Mouse (Mus musculus) cerebellum, adult 2 months (tissue): Measurements from ENCODE around the gene Nelfa. TPM values are rescaled to one million over a fixed set of nuclear protein-coding genes. Genes with fewer than 3 reads are reported as not detected.
"Not testable (repeated sequence)": the region's sequence is repeated elsewhere in the genome, so short reads cannot be mapped to it uniquely, and the experiment has no call there.

Experiments
- DNase-seq, 2 experiments: peaks; one replicate each; pipeline ENCODE4 v3.0.0; 2021
- H3K27ac ChIP-seq: fragments of 200-500 bp; 2 replicates; pipeline ENCODE4 v1.5.1; 2012; ENCODE audit warnings: low read length, control low read depth, inconsistent platforms; ENCODE audit not compliant: insufficient read depth
- H3K27me3 ChIP-seq: fragments of 200-500 bp; 2 replicates; pipeline ENCODE4 v1.6.1; 2012; ENCODE audit warnings: inconsistent platforms, mild to moderate bottlenecking, low read length, moderate library complexity; ENCODE audit not compliant: control insufficient read depth, insufficient read depth
- H3K4me1 ChIP-seq: fragments of 200-500 bp; 2 replicates; pipeline ENCODE4 v1.6.1; 2011; ENCODE audit warnings: low read length; ENCODE audit not compliant: control insufficient read depth, insufficient read depth
- H3K4me3 ChIP-seq: fragments of 200-500 bp; replicated peaks from 2 replicates; pipeline ENCODE3; 2011; ENCODE audit warnings: mild to moderate bottlenecking, low read depth, low read length, control low read depth; ENCODE audit not compliant: insufficient read depth
- CTCF ChIP-seq: fragments of 200-500 bp; IDR thresholded peaks from 2 replicates; pipeline ENCODE4 v1.5.1; 2011; ENCODE audit warnings: low read depth, mild to moderate bottlenecking, control low read depth, low read length, moderate library complexity, borderline replicate concordance; ENCODE audit not compliant: insufficient read depth
- POLR2A ChIP-seq: fragments of 200-500 bp; IDR thresholded peaks from 2 replicates; pipeline ENCODE4 v1.6.1; 2011; ENCODE audit warnings: low read length, control low read depth, borderline replicate concordance; ENCODE audit not compliant: insufficient read depth
- WGBS: fragments of 180-500 bp; shearing (Covaris S2); methylation state at CpG from one replicate; pipeline ENCODE4 v1.1.7; 2018; 5-methylcytosine and 5-hydroxymethylcytosine counted together
- polyA plus RNA-seq: library from polyadenylated mRNA; depleted of rRNA; stranded (reverse); fragments of >200 nt; gene quantifications from 2 replicates; pipeline ENCODE4 v1.2.3, GENCODE M21; 2012

Nelfa gene
- polyA plus RNA-seq, 1 experiment = 29.2 TPM

GRCm38 (mm10) chr5:33934081-33934480, 2.1 kb downstream of the Nelfa start:
- WGBS = 83% methylated on average over 2 of the region's 2 CpGs
- no peaks in the 10 kb centered on the region; the same call in 1 of the 2 replicates for H3K4me1 ChIP-seq
- no peak for TF ChIP-seq CTCF
- TF ChIP-seq POLR2A = no peak
- no peak for DNase-seq
- no peak overlapping the region for H3K27ac ChIP-seq
- no peaks in the 10 kb centered on the region for H3K27me3 ChIP-seq
- H3K4me3 ChIP-seq = no peak overlapping the region

- WGBS = 32% methylated on average over 2 of the region's 2 CpGs
Observed at GRCm38 (mm10) chr5:33932413-33932812, 3.8 kb downstream of the Nelfa start.

GRCm38 (mm10) chr5:33926170-33926569, 10.0 kb downstream of the Nelfa start:
- peak; percentile 40 to 45 for DNase-seq
- no peak overlapping the region for H3K27ac ChIP-seq
- H3K27me3 ChIP-seq = no peaks in the 10 kb centered on the region
- TF ChIP-seq POLR2A (no peak), CTCF (no peak)
- H3K4me1 ChIP-seq = peaks cover 17% of the 10 kb centered on the region
- no peak overlapping the region for H3K4me3 ChIP-seq

More at GRCm38 (mm10) chr5:33932413-33932812, 3.8 kb downstream of the Nelfa start:
- H3K4me3 ChIP-seq = no peak overlapping the region
- peak in 1 of 2 experiments; percentile 42 for DNase-seq
- no peaks in the 10 kb centered on the region; the same call in 1 of the 2 replicates for H3K4me1 ChIP-seq
- H3K27ac ChIP-seq = no peak overlapping the region
- TF ChIP-seq CTCF = no peak
- H3K27me3 ChIP-seq = no peaks in the 10 kb centered on the region

- H3K27ac ChIP-seq = peak overlapping the region; percentile 55; the same call in 1 of the 2 replicates
- TF ChIP-seq CTCF (no peak), POLR2A (no peak)
- no peak for DNase-seq
- peaks cover 29% of the 10 kb centered on the region for H3K4me1 ChIP-seq
- 52% methylated on average over 2 of the region's 2 CpGs for WGBS
- no peaks in the 10 kb centered on the region for H3K27me3 ChIP-seq
- H3K4me3 ChIP-seq = no peak overlapping the region
Observed at GRCm38 (mm10) chr5:33922566-33922965, 13.6 kb downstream of the Nelfa start.

GRCm38 (mm10) chr5:33921486-33922235, 14.6 kb downstream of the Nelfa start:
- 10% methylated on average over 7 of the region's 7 CpGs for WGBS
- DNase-seq = peak; percentile 61 to 69
- no peak for TF ChIP-seq CTCF
- no peak for TF ChIP-seq POLR2A
- H3K4me1 ChIP-seq = peaks cover 29% of the 10 kb centered on the region
- no peaks in the 10 kb centered on the region for H3K27me3 ChIP-seq
- peak overlapping the region; percentile 55 for H3K27ac ChIP-seq
- no peak overlapping the region for H3K4me3 ChIP-seq

GRCm38 (mm10) chr5:33920924-33921323, 15.3 kb downstream of the Nelfa start:
- no peaks in the 10 kb centered on the region for H3K27me3 ChIP-seq
- H3K27ac ChIP-seq = peak overlapping the region; percentile 40
- WGBS = 63% methylated on average over 4 of the region's 4 CpGs
- DNase-seq = no peak
- H3K4me1 ChIP-seq = peaks cover 29% of the 10 kb centered on the region
- TF ChIP-seq CTCF (no peak), POLR2A (no peak)
- H3K4me3 ChIP-seq = no peak overlapping the region

- 56% methylated on average over 2 of the region's 2 CpGs for WGBS
- H3K4me3 ChIP-seq = no peak overlapping the region
- peaks cover 29% of the 10 kb centered on the region for H3K4me1 ChIP-seq
- TF ChIP-seq POLR2A = no peak
- no peak for TF ChIP-seq CTCF
- H3K27ac ChIP-seq = peak overlapping the region; percentile 69
- H3K27me3 ChIP-seq = no peaks in the 10 kb centered on the region
- peak; percentile 43 to 44 for DNase-seq
Observed at GRCm38 (mm10) chr5:33920037-33920436, 16.2 kb downstream of the Nelfa start.

- 14% methylated on average over 1 of the region's 1 CpGs for WGBS
- H3K4me1 ChIP-seq = peaks cover 29% of the 10 kb centered on the region
- no peak overlapping the region for H3K27ac ChIP-seq
- no peak for TF ChIP-seq POLR2A
- TF ChIP-seq CTCF = no peak
- no peak overlapping the region for H3K4me3 ChIP-seq
- no peaks in the 10 kb centered on the region for H3K27me3 ChIP-seq
- DNase-seq = peak; percentile 79 to 96
Observed at GRCm38 (mm10) chr5:33919466-33919865, 16.7 kb downstream of the Nelfa start.

GRCm38 (mm10) chr5:33916616-33917015, 19.6 kb downstream of the Nelfa start:
- not testable (repeated sequence) for H3K27me3 ChIP-seq, H3K4me3 ChIP-seq, H3K27ac ChIP-seq, DNase-seq
- H3K4me1 ChIP-seq = peaks cover 16% of the 10 kb centered on the region
- WGBS = 82% methylated on average over 2 of the region's 2 CpGs

GRCm38 (mm10) chr5:33915031-33915430, 21.2 kb downstream of the Nelfa start:
- not testable (repeated sequence) for H3K4me3 ChIP-seq, DNase-seq, H3K27ac ChIP-seq, H3K4me1 ChIP-seq, H3K27me3 ChIP-seq
